Mouse (Mus musculus) embryonic facial prominence, embryonic 15.5 days (tissue): ENCODE results near the gene Map3k11. TPM values are rescaled to one million over a fixed set of nuclear protein-coding genes. Genes with fewer than 3 reads are reported as not detected.

Experiments used
- ATAC-seq: fragments of 200-750 bp; cut with Nextera tagmentation; 2 replicates; pipeline ENCODE4 v1.8.0; 2017; ENCODE audit warnings: low read depth, moderate TSS enrichment; ENCODE audit not compliant: insufficient number of reproducible peaks, low FRiP score, low TSS enrichment
- H3K27ac ChIP-seq: fragments of 300-500 bp; sonication (generic); replicated peaks from 2 replicates; pipeline ENCODE4 v1.5.1; 2015; ENCODE audit warnings: mild to moderate bottlenecking, inconsistent platforms
- H3K27me3 ChIP-seq: fragments of 300-500 bp; sonication (generic); 2 replicates; pipeline ENCODE4 v1.6.1; 2015; ENCODE audit warnings: inconsistent platforms
- H3K36me3 ChIP-seq: fragments of 300-500 bp; sonication (generic); 2 replicates; pipeline ENCODE4 v1.6.1; 2015; ENCODE audit warnings: mild to moderate bottlenecking, inconsistent platforms
- H3K4me1 ChIP-seq: fragments of 300-500 bp; sonication (generic); 2 replicates; pipeline ENCODE4 v1.6.1; 2015; ENCODE audit warnings: inconsistent platforms
- H3K4me2 ChIP-seq: fragments of 300-500 bp; sonication (generic); replicated peaks from 2 replicates; pipeline ENCODE4 v1.6.1; 2015; ENCODE audit warnings: mild to moderate bottlenecking, inconsistent platforms
- H3K4me3 ChIP-seq: fragments of 300-500 bp; sonication (generic); replicated peaks from 2 replicates; pipeline ENCODE4 v1.5.1; 2015; ENCODE audit warnings: mild to moderate bottlenecking, inconsistent platforms
- H3K9ac ChIP-seq: fragments of 300-500 bp; sonication (generic); 2 replicates; pipeline ENCODE4 v1.6.1; 2015; ENCODE audit warnings: inconsistent platforms
- H3K9me3 ChIP-seq: fragments of 300-500 bp; sonication (generic); replicated peaks from 2 replicates; pipeline ENCODE4 v1.6.1; 2016; ENCODE audit warnings: inconsistent platforms
- WGBS: fragments of 180-500 bp; shearing (Covaris S2); methylation state at CpG from one replicate; pipeline ENCODE4 v1.1.7; 2015; 5-methylcytosine and 5-hydroxymethylcytosine counted together
- polyA plus RNA-seq: library from polyadenylated mRNA; unstranded; fragments of >200 nt; fragmentation: Nextera tagmentation; extraction: Ambion mirVana; gene quantifications from 2 replicates; pipeline ENCODE4 v1.2.1, GENCODE M21; 2015

The Map3k11 gene
- polyA plus RNA-seq, 1 experiment from 2014 or later: 30.0 TPM

DNA sequence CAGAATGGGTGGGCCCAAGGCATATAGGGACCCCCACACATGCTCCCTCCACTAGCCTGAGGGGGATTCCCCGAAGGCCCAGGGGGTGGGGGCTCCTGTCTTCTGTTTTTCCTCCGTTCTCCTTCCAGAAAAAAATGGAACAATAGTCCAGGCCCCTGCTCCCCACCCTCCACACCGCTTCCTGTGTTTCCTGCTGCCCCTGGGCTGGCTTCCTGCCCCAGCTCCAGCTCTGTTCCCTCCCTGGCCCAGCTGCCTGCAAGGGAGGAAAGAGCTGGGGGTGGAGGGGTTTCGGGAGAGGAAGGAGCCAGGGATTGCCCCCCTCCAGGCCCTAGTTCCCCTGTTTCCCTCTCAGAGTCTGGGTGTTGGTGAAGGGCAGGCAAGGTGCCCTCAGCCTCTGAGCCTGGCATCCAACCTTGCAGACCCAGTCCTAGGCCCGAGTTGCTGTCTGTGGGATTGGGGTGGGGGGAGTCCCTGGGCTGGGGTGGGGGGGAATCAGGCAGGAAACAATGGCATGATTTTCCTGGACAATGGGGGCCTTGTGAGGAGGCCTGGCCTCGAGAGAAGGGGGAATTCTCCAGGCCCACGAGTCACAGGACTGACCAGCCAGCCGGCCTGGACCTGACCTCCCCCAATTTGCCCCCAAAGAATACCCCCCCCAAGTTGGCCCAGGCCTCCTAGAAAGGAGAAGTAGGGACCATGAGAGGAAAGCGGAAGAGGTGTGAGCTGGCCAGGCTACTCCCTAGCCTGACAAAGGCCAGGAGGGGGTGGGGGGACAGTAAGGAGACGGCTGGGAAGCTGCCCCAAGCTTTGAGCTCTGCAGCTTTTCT lies 3.8 kb downstream of the Map3k11 start:
- peak overlapping the region; percentile 40 for H3K9ac ChIP-seq
- peaks cover 44% of the 10 kb centered on the region for H3K36me3 ChIP-seq
- 32% methylated on average over 10 of the region's 10 CpGs for WGBS
- no peak for ATAC-seq
- H3K9me3 ChIP-seq: no peaks in the 10 kb centered on the region
- peak overlapping the region; percentile 97 for H3K27ac ChIP-seq
- H3K4me1 ChIP-seq: peaks cover 61% of the 10 kb centered on the region
- H3K4me2 ChIP-seq: peak overlapping the region; percentile 94
- no peaks in the 10 kb centered on the region for H3K27me3 ChIP-seq
- H3K4me3 ChIP-seq: peak overlapping the region; percentile 75

DNA sequence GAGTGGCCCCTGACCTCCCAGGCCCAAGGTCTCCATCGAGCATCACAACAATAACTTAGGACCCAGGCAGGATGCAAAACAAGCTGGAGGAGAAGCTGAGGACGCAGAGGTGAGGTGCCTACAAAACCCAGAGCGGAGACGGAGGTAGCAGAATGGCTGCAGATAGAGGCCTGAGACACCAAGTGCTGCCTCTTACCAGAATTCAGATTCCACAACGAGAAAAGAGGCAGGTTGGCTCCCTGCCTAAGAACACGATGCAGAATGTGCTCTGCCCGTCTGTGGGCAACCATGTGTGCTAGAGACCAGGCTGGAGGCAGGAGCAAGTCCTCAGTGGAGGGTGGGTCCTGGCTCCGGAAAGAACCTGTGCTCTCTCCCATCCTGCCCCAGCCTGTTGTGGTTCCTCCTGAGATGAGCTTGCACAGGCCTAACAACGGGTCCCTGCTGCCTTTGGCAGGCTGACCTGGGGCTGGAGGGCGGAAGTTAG lies 4.4 kb downstream of the Map3k11 start:
- peaks cover 55% of the 10 kb centered on the region for H3K4me1 ChIP-seq
- 0 out of 2 replicates have a peak overlapping the region, but pooled peaks have one; percentile 12 for H3K9ac ChIP-seq
- H3K27me3 ChIP-seq: no peaks in the 10 kb centered on the region
- H3K27ac ChIP-seq: peak overlapping the region; percentile 97
- no peak for ATAC-seq
- WGBS: 55% methylated on average over 10 of the region's 10 CpGs
- H3K9me3 ChIP-seq: no peaks in the 10 kb centered on the region
- peak overlapping the region; percentile 75 for H3K4me3 ChIP-seq
- peaks cover 50% of the 10 kb centered on the region for H3K36me3 ChIP-seq
- peak overlapping the region; percentile 94 for H3K4me2 ChIP-seq

DNA sequence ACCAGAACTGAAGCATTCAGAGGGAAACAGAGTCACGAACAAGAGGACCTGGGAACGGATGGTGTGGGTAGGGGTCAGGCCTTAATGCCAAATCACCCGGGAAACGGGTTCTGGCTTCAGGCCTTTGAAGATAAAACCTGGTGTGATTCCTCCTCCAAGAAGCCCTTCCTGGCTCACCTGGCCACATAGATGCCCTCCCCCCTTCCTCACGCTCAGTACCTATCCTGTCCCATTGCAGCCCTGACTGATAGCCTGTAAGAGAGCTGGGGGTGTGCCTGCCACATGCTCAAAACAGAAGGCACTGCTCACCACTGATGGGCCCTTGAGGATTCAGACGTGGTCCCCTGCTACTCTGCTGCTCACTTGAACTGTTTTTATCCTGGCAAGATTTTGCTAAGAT lies 5.3 kb downstream of the Map3k11 start:
- H3K4me3 ChIP-seq: no peak overlapping the region
- no peaks in the 10 kb centered on the region for H3K27me3 ChIP-seq
- ATAC-seq: no peak
- peaks cover 59% of the 10 kb centered on the region for H3K36me3 ChIP-seq
- peaks cover 53% of the 10 kb centered on the region for H3K4me1 ChIP-seq
- H3K4me2 ChIP-seq: peak overlapping the region; percentile 94; the same call in 1 of the 2 replicates
- WGBS: 82% methylated on average over 6 of the region's 6 CpGs
- no peak overlapping the region for H3K27ac ChIP-seq
- H3K9me3 ChIP-seq: no peaks in the 10 kb centered on the region
- no peak overlapping the region for H3K9ac ChIP-seq

DNA sequence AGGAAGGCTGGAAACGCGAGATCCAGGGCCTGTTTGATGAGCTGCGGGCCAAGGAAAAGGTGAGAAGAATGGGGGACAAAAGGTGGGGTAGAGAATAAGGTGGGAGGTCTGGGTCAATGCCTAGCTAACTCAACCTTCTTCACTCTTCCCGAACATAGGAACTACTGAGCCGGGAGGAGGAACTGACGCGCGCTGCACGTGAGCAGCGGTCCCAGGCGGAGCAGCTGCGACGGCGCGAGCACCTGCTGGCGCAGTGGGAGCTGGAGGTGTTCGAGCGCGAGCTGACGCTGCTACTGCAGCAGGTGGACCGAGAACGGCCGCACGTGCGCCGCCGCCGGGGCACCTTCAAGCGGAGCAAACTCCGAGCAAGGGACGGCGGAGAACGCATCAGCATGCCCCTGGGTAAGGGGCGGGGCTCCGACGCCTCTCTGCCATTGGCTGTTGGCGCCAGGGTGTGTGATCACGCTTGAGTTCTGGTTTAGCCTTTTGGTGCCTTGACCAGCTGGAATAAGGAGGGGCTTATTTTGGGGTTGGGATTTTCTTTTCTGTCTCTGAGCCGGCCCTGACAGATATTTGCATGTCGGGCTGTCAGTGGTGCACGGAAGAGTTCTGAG lies 7.4 kb downstream of the Map3k11 start:
- 0 out of 2 replicates have a peak overlapping the region, but pooled peaks have one; percentile 8 for H3K4me3 ChIP-seq
- H3K9ac ChIP-seq: no peak overlapping the region
- peak overlapping the region; percentile 22; the same call in 1 of the 2 replicates for H3K4me2 ChIP-seq
- H3K4me1 ChIP-seq: peaks cover 43% of the 10 kb centered on the region
- no peaks in the 10 kb centered on the region for H3K9me3 ChIP-seq
- no peak overlapping the region for H3K27ac ChIP-seq
- H3K36me3 ChIP-seq: peaks cover 80% of the 10 kb centered on the region
- 33% methylated on average over 41 of the region's 41 CpGs for WGBS
- no peaks in the 10 kb centered on the region for H3K27me3 ChIP-seq
- ATAC-seq: no peak

DNA sequence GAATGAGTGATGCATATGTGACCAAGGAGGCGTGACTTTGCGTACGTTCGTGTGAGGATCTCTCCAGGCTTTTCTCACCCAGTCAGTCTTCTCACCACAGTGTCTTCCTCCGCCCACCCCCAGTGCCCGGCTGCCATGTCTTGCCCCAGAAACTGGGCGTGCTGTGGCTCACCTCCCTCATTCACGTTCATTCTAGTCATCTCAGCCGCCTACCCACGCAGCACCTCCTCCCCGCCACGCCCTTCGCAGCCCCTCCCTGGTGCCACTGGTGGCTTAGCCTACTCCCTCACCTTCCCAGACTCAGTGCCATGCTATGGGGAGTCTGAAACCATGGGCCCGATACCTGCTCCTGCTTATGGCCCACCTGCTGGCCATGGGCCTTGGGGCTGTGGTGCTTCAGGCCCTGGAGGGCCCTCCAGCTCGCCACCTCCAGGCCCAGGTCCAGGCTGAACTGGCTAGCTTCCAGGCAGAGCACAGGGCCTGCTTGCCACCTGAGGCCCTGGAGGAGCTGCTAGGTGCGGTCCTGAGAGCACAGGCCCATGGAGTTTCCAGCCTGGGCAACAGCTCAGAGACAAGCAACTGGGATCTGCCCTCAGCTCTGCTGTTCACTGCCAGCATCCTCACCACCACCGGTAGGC lies 15.7 kb downstream of the Map3k11 start, which contains the start of gene Kcnk7:
Kcnk7 (plus strand) TSS at position 205 of the 638 bp plus-strand sequence.
- WGBS: 64% methylated on average over 17 of the region's 17 CpGs
- Histone ChIP-seq H3K36me3 (peaks cover 67% of the 10 kb centered on the region), H3K27me3 (no peaks in the 10 kb centered on the region), H3K27ac (peak within 1 kb of the TSS; percentile 90), H3K9ac (peak within 1 kb of the TSS; percentile 26; the same call in 1 of the 2 replicates), H3K4me2 (peak within 1 kb of the TSS; percentile 29), H3K4me3 (no peak within 1 kb of the TSS), H3K4me1 (peaks cover 25% of the 10 kb centered on the region), H3K9me3 (no peaks in the 10 kb centered on the region)
- ATAC-seq: peak; percentile 30; the same call in 1 of the 2 replicates

DNA sequence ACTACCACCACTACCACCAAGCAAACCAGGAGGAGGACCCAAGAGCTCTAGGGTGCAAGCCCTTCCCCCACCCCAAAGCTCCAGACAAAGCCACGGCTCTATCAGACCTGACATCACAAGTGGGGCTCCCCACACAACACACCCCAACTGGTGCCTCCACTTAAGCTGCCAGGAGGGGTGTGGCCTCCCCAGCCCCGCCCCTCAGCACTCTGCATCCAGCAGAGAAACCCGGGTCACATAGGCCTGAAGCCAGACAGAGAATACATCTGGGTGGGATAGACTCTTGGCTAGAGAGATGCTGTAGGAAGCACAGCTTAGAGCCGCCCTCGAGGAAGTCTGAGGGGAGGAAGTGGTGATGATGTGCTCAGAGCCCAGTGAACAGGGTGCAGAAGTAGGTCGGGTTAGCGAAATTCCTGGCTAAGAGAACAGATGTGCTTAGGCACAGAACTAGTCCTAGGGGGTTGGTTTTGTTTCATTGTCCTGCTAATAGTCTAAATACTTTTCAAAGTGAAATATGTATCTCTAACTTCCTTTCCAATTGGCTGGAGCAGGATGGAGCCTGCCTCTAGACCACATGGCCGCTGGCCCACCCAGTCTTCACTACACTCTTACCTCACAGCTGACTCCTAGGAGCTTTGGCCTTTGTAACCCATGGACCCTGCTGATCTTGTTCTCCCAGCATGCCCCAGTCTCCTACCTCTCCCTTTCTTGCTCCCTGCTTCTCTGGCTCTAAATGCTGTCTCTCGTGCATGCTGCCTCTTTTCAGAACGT lies 16.4 kb downstream of the Map3k11 start:
- Histone ChIP-seq H3K4me1 (peaks cover 25% of the 10 kb centered on the region), H3K4me2 (peak overlapping the region; percentile 29), H3K27ac (peak overlapping the region; percentile 90), H3K9ac (peak overlapping the region; percentile 26; the same call in 1 of the 2 replicates), H3K4me3 (no peak overlapping the region), H3K9me3 (no peaks in the 10 kb centered on the region), H3K27me3 (no peaks in the 10 kb centered on the region), H3K36me3 (peaks cover 65% of the 10 kb centered on the region)
- 24% methylated on average over 10 of the region's 10 CpGs for WGBS
- peak; percentile 81 for ATAC-seq

DNA sequence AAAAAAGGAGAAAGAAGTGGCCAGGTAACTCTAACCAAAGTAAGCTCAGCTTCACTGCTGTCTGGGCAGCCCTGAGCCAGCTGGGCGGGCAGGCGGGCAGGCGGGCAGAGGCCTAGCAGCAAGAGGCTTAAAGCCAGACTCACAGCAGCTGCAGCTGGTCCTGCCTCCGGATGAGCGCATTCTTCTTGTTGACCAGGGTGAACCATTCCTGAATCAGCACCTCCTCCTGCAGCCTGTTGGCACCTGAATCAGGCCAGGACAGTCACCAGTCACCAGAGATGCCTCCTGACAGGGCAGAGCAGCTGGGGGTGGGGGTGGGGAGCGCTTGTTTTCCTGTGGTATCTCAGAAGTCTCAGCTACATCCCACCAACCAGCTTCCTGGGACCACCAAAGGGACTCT lies 21.5 kb downstream of the Map3k11 start:
- ATAC-seq: no peak
- no peak overlapping the region for H3K4me2 ChIP-seq
- no peak overlapping the region for H3K9ac ChIP-seq
- H3K36me3 ChIP-seq: peaks cover 61% of the 10 kb centered on the region
- H3K4me3 ChIP-seq: no peak overlapping the region
- H3K27ac ChIP-seq: no peak overlapping the region
- peaks cover 27% of the 10 kb centered on the region for H3K4me1 ChIP-seq
- H3K27me3 ChIP-seq: no peaks in the 10 kb centered on the region
- 91% methylated on average over 6 of the region's 6 CpGs for WGBS
- no peaks in the 10 kb centered on the region for H3K9me3 ChIP-seq

DNA sequence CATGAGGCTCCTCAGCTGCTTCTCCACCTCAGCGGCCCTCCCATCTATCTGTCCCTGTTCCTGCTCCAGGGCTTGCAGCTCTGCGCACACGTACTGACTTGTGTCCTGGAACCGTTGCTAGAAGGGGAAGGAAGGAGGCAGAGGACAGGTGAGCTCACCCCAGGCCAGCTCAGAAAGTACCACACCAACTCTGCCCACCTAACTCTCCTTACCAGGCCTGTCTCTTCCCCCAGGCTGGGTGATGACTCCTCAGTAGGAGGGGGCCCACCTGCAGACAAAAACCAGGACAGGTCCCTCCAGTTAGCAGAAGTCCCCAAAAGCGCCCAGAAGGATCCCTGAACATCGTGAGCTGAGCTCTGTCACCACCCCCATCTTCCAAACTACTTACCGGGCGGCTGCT lies 22.0 kb downstream of the Map3k11 start:
- H3K9ac ChIP-seq: no peak overlapping the region
- H3K4me1 ChIP-seq: peaks cover 24% of the 10 kb centered on the region
- WGBS: 77% methylated on average over 8 of the region's 8 CpGs
- peaks cover 61% of the 10 kb centered on the region for H3K36me3 ChIP-seq
- H3K4me2 ChIP-seq: no peak overlapping the region
- no peak overlapping the region for H3K27ac ChIP-seq
- no peaks in the 10 kb centered on the region for H3K27me3 ChIP-seq
- H3K4me3 ChIP-seq: no peak overlapping the region
- no peaks in the 10 kb centered on the region for H3K9me3 ChIP-seq
- no peak for ATAC-seq

DNA sequence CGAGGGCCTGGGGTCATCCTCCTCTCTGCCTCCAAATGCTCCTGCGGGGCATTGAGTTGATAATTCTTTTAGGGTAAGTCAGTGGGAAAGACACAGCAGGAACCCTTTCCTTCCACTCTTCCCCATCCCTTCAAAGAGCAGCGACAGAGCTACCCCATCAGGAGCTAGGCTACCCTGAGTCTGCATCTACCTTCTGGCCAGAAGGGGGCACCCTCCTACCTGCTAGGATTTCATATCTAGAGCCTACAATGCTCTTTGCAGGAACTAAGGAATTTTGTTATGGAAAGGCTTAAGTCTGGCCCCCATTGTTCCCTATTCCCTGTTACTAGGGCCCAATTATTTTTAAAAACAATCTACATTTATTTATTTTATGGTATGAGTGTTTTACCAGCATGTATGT lies 22.7 kb downstream of the Map3k11 start:
- Histone ChIP-seq H3K9ac (no peak overlapping the region), H3K4me2 (no peak overlapping the region), H3K27me3 (no peaks in the 10 kb centered on the region), H3K9me3 (no peaks in the 10 kb centered on the region), H3K4me3 (no peak overlapping the region), H3K36me3 (peaks cover 58% of the 10 kb centered on the region), H3K4me1 (peaks cover 21% of the 10 kb centered on the region), H3K27ac (no peak overlapping the region)
- 19% methylated on average over 3 of the region's 3 CpGs for WGBS
- ATAC-seq: no peak

DNA sequence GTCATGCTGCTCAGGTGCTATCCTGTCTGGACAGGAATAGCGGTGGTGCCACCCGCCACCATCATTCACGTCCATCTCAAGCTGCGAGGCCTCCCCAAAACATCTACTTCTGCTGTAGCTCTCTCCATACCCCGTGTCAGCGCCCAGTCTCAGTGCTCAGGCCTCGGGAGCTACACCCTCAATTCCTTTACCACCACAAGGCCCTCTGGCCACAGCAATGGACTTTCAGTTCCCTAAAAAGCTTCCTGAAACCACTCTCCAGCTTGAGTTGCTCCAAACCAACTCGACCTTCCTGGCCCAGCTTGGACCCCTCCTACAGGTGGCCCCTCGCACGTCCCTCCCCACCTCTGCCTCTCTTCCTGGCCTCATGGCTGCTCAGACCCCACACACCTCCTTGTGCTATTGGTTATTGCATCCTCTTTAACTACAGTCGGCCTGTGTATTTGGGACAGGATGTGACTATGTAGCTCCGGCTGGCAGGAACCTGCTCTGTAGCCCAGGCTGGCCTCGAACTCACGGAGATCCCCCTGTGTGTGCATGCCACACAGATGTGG lies 23.4 kb downstream of the Map3k11 start:
- H3K36me3 ChIP-seq: peaks cover 56% of the 10 kb centered on the region
- no peak for ATAC-seq
- WGBS: 86% methylated on average over 14 of the region's 14 CpGs

More for the DNA sequence above, 23.4 kb downstream of the Map3k11 start:
- H3K27ac ChIP-seq: no peak overlapping the region
- H3K9me3 ChIP-seq: no peaks in the 10 kb centered on the region
- H3K9ac ChIP-seq: no peak overlapping the region
- H3K27me3 ChIP-seq: no peaks in the 10 kb centered on the region
- no peak overlapping the region for H3K4me2 ChIP-seq
- no peak overlapping the region for H3K4me3 ChIP-seq
- peaks cover 22% of the 10 kb centered on the region for H3K4me1 ChIP-seq
